Mouse (Mus musculus) embryonic facial prominence, embryonic 10.5 days (tissue): ENCODE measurements around the gene Zfp91. TPM values are rescaled to one million over a fixed set of nuclear protein-coding genes. Genes with fewer than 3 reads are reported as not detected.
"Not testable (repeated sequence)": the region's sequence is repeated elsewhere in the genome, so short reads cannot be mapped to it uniquely, and the experiment has no call there.

ENCODE experiments used
- DNase-seq: peaks from one replicate; pipeline ENCODE4 v3.0.0-alpha.2; 2017; ENCODE audit warnings: low spot score
- H3K27ac ChIP-seq: fragments of 300-500 bp; sonication (generic); replicated peaks from 2 replicates; pipeline ENCODE4 v1.5.1; 2016; ENCODE audit warnings: mild to moderate bottlenecking
- H3K27me3 ChIP-seq: fragments of 300-500 bp; sonication (generic); replicated peaks from 2 replicates; pipeline ENCODE4 v1.6.1; 2016; ENCODE audit warnings: low read depth, mild to moderate bottlenecking; ENCODE audit not compliant: poor library complexity, severe bottlenecking
- H3K36me3 ChIP-seq: fragments of 300-500 bp; sonication (generic); replicated peaks from 2 replicates; pipeline ENCODE4 v1.6.1; 2016; ENCODE audit warnings: mild to moderate bottlenecking, moderate library complexity
- H3K4me1 ChIP-seq: fragments of 300-500 bp; sonication (generic); 2 replicates; pipeline ENCODE4 v1.6.1; 2016
- H3K4me3 ChIP-seq: fragments of 300-500 bp; sonication (generic); 2 replicates; pipeline ENCODE4 v1.5.1; 2016; ENCODE audit warnings: mild to moderate bottlenecking, moderate library complexity
- H3K9me3 ChIP-seq: fragments of 300-500 bp; sonication (generic); 2 replicates; pipeline ENCODE4 v1.6.1; 2016; ENCODE audit warnings: mild to moderate bottlenecking
- WGBS: fragments of 180-500 bp; shearing (Covaris S2); methylation state at CpG from one replicate; pipeline ENCODE4 v1.1.7; 2016; 5-methylcytosine and 5-hydroxymethylcytosine counted together
- polyA plus RNA-seq: library from polyadenylated mRNA; unstranded; fragments of >200 nt; fragmentation: Nextera tagmentation; extraction: Ambion mirVana; gene quantifications from 2 replicates; pipeline ENCODE4 v1.2.1, GENCODE M21; 2016

Zfp91 gene
- polyA plus RNA-seq, 1 experiment from 2014 or later = 13.1 TPM

- not testable (repeated sequence) for H3K9me3 ChIP-seq, H3K36me3 ChIP-seq, DNase-seq, H3K4me1 ChIP-seq, H3K4me3 ChIP-seq, H3K27me3 ChIP-seq, H3K27ac ChIP-seq
- 85% methylated on average over 5 of the region's 5 CpGs for WGBS
Measured at GRCm38 (mm10) chr19:12720919-12721318, 75.0 kb downstream of the Zfp91 start.

DNA sequence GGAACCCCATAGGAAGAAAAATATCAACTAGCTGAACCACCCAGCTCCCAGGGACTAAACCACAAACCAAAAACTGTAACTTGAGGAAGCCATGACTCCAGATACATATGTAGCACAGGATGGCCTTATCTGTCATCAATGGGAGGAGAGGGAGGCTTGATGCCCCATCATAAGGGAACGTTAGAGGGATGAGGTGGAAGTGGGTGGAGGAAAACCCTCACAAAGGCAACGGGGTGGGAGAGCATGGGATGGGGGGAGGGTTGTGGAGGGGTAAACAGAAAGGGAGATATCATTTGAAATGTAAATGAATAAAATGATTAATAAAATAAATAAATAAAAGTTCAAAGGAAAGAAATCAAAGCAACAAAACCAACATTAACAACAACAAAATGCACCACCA lies 75.5 kb downstream of the Zfp91 start:
- H3K27ac ChIP-seq = no peak overlapping the region
- no peaks in the 10 kb centered on the region for H3K4me1 ChIP-seq
- no peaks in the 10 kb centered on the region for H3K9me3 ChIP-seq
- no peaks in the 10 kb centered on the region for H3K27me3 ChIP-seq
- H3K4me3 ChIP-seq = no peak overlapping the region
- WGBS = 76% methylated on average over 2 of the region's 2 CpGs
- no peak for DNase-seq
- no peaks in the 10 kb centered on the region for H3K36me3 ChIP-seq

DNA sequence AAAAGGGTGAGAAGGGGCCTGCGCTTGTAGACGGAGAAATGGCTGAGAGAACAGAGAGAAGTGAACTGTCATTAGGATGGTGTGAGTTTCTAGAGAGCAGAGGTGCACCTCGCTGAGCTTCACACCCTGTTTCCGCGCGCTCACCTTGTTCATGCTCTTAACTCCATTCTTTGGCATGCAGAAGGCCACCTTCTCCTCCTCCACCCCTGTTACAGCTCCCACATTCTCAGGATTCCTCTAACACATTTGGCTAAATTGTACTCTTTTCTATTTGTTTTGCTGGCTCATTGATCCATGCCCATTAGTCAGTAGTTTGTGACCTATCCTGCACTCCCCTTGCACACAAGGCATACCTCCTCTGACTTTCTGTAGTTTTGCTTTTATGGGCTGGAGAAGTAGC lies 76.7 kb downstream of the Zfp91 start:
- WGBS = 77% methylated on average over 6 of the region's 6 CpGs
- Histone ChIP-seq H3K27me3 (no peaks in the 10 kb centered on the region), H3K4me1 (no peaks in the 10 kb centered on the region), H3K36me3 (no peaks in the 10 kb centered on the region), H3K27ac (no peak overlapping the region), H3K4me3 (no peak overlapping the region), H3K9me3 (no peaks in the 10 kb centered on the region)
- DNase-seq = no peak

Other genes with a start within 250 kb of the Zfp91 start
- not detected in 2 replicates for gene Gm4952, start 196.2 kb downstream of the Zfp91 start, polyA plus RNA-seq
- gene Glyat, start 162.8 kb downstream of the Zfp91 start, polyA plus RNA-seq = not detected in 2 replicates
- not detected in 2 replicates for gene Olfr1442, start 125.7 kb downstream of the Zfp91 start, polyA plus RNA-seq
- gene Olfr1443, start 118.0 kb downstream of the Zfp91 start, polyA plus RNA-seq = not detected in 2 replicates
- not detected in 2 replicates for gene Keg1, start 100.3 kb downstream of the Zfp91 start, polyA plus RNA-seq
- gene Cntf, start 30.5 kb downstream of the Zfp91 start, polyA plus RNA-seq = 1.7 and 1.8 TPM in 2 replicates
- 0.71 and 0.72 TPM in 2 replicates for gene Lpxn, start 67 bp upstream of the Zfp91 start, polyA plus RNA-seq
- not detected in 2 replicates for gene Gm5244, start 50.6 kb upstream of the Zfp91 start, polyA plus RNA-seq
- gene Olfr1444, start 61.2 kb upstream of the Zfp91 start, polyA plus RNA-seq = not detected in 2 replicates
- gene Olfr1445, start 87.7 kb upstream of the Zfp91 start, polyA plus RNA-seq = not detected in 2 replicates
- gene Olfr1446, start 97.4 kb upstream of the Zfp91 start, polyA plus RNA-seq = not detected in 2 replicates
- gene Olfr1447, start 107.6 kb upstream of the Zfp91 start, polyA plus RNA-seq = not detected in 2 replicates
- gene Olfr1448, start 128.3 kb upstream of the Zfp91 start, polyA plus RNA-seq = not detected in 2 replicates
- not detected in 2 replicates for gene Olfr1449, start 134.7 kb upstream of the Zfp91 start, polyA plus RNA-seq
- not detected in 2 replicates for gene Olfr1450, start 154.1 kb upstream of the Zfp91 start, polyA plus RNA-seq
- gene Olfr1451, start 198.9 kb upstream of the Zfp91 start, polyA plus RNA-seq = not detected in 2 replicates
- not detected in 2 replicates for gene Olfr1453, start 232.2 kb upstream of the Zfp91 start, polyA plus RNA-seq